Mouse (Mus musculus) forelimb bud, embryonic 11.5 days (tissue): ENCODE results near the gene Efemp2.
A peak's percentile ranks its signal among the peaks of the same experiment; 100 is the strongest.

Experiments
- DNase-seq: peaks from one replicate; pipeline ENCODE4 v3.0.0-alpha.2; 2012; ENCODE audit warnings: low read depth, low spot score

Efemp2 gene

DNA sequence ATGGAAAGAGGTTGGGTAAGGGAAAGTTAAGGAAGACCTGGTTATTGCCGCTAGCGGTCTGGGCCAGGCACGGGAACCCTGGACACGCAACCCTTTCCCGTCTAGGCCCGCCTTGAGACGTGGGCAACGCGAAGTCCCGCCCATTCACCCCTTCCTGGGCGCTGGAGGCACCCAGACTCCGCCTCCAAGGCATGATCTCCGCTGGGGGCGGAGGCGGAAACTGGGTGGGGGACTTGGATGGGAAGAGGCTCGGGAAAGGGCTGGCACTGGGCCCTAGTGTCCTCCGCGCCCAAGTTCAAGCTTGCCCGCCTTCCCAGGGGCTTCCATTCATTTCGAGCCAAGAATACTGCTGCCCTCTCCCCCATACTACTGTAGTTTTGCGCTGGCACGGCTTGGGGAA is at the start of gene Efemp2:
Efemp2 (plus strand) TSS at position 235 of the 400 bp plus-strand sequence.
- peak; percentile 65 for DNase-seq

DNA sequence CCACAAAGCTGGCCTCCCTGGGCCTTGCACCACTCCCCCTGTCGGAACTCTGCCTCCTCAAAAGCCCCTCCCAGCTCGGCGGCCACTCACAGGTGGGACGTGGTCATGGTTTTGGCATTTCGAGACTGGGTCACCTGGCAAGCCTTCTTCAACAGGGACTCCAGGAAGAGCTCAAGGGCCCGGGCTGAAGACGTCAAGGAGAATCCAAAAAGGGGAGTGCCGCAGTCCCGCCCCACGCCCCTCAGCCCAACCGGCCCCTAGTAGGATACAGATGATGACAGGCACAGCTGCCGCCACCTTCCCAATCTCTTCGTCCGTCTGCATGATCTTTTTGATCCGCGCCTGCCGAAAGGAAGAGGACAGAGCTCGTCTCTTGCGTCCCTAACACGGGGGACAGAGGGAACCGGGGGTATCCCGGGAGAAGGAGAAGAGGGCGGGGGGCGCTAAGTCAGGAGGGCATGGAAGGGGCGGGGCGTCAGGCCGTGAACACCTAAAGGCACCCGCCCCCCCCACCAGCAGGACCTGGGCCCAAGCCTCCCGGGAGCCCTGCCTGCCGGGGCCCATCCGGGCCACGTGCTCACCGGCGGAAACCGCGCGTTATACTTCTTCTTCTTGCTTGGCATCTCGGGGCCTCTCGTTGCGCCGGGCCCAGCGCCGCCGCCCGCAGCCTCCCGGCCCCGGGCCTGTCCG is 49.5 kb upstream of the Efemp2 start:
- peak; percentile 44 for DNase-seq

DNA sequence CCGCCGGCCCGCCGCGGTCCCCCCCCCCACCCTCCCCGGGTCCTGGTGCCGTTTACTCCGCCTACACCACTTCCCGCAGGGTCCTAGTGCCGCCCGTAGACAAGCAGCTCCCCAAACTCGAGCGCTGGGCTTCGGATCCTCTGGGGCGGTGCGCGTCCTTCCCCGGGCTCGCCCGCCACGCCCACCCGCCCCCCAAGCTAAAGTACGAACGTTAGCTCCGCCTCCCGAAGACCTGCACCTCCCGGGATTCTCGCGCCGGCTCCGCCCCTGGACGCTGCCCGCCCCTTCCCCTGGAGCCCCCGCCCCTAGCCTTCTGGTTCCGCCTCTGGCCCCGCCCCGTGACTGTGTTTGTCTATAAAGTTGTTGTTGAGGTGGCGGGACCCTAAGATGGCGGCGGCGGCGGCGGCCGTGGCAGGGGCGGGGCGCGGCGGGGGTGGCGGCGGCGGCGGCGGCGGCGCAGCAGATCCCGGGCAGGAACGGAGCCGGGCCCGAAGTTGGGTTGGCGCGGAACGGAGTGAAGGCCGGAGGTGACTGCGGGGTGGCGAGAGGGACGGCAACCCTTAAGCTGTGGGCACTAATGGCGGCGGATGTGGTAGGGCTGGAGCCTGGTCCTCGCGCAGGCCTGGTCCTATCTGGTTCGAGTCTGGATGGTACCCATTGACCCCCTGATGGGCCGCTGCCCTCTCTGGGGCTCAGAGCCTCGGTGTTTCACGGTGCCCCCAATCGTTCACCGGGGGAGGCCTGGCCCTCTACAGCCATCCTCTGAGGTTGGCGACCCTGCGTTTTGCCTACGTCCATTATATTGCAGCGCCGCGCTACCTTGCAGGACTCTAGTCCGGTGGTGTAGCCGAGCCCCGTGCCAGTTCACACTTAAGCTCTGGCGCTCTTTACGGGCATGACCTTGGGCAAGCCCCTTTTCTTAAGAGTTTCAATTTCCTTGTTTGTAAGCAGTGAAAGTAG is 48.7 kb upstream of the Efemp2 start, which contains the start of the genes Drap1 and AI837181:
Drap1 (minus strand) TSS at position 198 of the 960 bp plus-strand sequence.
AI837181 (plus strand) TSS at position 363 of the 960 bp plus-strand sequence.
- DNase-seq, result peak; percentile 98

DNA sequence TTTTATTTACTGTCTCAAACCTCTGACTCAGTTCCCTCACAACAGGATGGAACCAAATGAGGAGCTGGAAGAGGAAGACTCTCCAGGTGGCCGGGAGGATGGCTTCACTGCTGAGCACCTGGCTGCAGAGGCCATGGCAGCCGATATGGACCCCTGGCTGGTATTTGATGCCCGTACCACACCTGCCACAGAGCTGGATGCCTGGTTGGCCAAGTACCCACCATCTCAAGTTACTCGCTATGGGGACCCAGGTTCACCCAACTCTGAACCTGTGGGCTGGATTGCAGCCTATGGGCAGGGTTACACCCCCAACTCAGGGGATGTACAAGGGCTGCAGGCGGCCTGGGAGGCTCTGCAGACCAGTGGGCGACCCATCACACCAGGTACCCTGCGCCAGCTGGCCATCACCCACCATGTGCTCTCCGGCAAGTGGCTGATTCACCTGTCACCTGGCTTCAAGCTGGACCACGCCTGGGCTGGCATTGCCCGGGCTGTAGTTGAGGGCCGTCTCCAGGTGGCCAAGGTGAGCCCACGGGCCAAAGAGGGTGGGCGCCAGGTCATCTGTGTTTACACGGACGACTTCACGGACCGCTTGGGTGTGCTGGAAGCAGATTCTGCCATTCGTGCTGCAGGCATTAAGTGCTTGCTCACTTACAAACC is 47.7 kb upstream of the Efemp2 start:
- DNase-seq, result no peak

DNA sequence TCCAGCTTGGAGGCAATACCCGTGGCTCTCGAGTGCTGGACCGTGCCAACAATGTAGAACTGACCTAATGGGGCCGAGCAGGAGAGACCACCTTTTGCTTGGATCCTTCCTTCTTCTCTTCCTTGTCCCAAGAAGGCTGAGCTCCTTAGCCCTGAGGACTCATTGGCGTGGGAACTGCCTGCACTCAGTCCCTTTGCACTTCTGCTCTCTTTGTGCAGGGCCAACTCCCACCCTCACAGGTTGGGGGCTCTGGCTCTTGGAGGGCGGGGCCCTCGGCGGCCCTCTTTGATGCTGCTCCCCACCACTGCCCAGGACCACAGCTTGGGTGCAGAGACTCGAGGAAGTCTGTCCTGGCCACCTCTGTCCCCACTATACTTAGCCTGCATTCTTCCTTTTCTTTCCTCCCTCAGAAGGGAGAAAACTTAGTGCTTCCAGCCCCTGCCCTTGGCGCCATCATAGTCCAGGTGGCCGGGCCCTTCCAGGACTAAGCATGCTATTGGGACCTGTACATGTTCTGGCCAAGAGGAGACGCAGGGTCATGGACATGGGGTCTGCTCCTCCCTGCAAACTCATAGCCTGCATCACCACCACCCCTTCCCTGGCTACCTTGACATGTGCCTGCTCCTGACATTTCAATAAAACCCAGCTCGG is 47.0 kb upstream of the Efemp2 start:
- no peak for DNase-seq

DNA sequence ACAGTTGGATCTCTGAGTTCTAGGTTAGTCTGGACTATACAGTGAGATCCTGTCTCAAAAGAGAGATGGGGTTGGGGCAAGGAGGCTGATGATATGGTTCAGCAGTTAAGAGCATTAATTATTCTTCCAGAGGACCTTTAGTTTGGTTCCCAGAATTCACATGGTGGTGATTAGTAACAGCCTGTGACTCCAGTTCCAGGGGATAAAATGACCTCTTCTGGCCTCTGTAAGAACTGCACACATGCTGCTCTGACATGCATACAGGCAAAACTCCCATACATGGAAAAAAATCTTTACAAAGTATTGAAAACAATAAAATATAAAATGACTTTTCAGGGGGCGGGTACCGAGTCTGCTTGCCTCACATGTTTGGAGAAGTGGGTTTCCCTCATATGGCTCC is 45.7 kb upstream of the Efemp2 start:
- peak; percentile 49 for DNase-seq

DNA sequence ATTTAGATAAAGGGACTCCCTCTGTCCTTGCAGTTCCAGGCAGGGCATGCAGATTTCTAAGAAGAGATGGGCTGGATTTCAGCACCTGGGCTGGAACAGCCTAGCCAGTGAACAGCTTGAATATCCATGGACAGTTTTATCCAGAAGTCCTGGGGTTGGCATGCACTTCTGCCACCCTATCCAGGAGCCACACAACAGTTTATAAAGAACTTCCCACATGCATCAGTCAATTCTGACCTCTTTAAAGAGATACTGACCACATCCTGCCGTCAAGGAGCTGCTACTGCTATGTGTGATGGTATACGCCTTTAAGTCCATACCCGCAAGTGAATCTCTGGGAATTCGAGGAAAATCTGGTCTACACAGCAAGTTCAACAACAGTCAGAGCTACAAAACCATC is 44.5 kb upstream of the Efemp2 start:
- DNase-seq, result no peak

DNA sequence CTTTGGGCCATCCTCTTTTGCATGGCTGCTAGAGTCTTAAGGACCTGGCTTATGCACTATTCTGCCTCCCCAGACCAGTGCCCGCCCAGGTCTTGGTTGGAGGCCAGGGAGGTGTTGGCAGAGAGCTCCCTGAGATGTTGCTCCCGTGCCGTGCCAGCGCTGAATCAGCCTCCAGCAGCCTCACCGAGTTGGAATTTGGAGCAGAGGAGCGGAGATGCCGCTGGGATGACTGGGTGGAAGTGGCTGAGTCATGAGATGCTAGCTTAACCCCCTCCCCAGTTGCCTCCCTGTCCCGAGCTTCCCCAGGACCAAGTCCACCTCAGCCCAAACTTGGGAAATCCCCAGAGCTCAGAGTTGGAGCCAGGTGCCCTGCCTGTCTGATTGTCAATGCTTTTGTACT is 43.9 kb upstream of the Efemp2 start:
- DNase-seq, result no peak

DNA sequence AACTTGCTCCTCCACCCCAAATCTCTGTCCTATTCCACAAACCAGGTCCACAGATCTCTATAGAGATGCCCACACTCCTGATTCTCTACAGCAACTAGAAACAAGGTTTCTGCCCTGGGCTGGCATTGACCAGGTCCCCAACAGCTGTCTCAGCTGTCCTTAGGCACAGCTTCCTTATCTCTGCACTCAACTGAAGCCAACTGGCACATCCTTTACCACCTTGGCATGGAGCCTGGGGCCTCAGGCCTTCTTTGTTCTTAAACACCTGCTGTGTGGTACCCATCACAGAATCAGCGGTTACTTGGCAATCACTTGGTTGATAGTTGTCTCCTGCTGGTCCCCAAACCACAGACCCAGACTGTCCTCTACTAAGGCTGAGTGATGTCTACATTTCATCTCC is 43.3 kb upstream of the Efemp2 start:
- no peak for DNase-seq

DNA sequence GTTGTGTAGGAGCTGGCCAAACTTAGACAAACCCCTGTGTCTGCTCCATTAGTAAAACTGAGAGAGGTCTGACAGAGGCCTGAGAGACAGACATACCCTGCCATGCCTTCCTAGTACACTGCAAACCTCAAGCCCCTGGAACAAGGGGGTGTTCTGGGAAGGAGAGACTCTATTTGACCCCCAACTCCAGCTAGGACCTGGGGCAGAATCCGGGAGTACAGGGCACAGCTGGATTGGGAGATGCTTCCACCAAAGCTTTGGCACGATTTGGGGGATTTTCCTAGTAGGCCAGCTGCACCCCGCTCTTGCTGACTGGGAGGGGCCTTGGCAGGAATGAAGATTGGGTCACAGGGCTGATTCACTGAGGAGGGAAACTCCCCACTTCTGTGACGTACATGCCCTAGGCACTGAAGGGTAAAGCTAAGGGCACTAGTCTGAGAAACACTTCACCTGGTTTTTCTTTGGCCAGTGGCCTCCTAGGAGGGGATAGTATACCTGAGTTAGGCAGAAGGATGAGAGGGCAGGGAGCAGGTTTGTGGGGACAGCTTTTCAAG is 41.8 kb upstream of the Efemp2 start:
- DNase-seq, result no peak

DNA sequence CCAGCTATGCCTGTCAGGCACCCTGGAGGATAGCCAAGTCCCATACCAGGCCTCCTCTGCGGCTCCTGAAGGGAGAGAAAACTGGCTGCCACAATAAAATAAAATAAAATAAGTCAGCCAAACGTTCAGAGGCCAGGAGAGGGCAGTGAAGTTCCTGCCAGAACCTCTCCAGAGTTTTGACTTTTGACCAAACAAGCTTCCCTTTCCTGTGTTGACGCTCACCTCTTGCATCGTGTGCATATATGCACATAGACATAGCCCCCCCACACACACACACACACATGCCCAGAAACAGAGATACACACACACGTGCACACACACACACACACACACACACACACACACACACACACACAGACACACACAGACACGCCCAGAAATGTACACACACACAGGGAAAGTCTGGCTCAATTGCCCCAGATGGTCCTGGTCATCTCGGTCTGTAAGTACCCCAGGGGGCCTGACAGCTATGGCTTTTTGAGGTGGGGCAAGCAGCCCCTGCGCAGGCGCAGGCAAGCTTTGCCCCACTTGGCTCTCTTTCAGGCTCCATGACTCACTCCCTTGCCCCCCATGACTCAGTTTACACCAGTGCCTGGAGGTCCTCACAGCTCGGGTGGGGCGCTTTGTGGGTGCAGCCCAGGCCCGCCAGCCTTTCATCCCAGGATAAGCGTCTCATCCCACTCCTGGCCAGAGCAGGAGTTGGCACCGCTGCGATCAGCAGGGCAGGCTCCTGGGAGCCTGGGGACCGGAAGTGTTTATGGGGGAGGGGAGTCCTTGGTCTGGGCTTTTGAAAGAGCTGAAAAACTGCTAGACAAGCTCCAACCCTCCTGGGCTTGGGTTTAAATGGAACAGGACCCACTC is 40.5 kb upstream of the Efemp2 start:
- peak; percentile 42 for DNase-seq

DNA sequence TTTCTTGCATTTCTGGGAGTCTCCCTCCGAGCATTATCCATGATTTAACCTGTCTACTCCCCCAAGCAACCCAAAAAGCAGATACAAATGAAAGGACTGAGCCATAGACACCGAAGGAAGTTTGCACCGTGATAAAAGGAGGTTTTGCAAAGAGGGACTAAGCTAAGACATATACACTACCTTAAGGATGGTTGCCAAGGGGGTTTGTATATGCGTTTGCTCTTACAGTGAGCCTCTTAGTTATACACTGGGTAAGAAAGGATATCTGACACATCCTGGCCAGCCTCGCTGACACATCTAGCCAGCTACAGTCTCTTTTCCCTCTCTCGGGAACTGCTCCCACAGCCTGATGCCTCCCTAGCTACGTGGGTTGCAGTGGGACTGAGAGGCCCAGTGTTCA is 39.8 kb upstream of the Efemp2 start:
- DNase-seq, result no peak

DNA sequence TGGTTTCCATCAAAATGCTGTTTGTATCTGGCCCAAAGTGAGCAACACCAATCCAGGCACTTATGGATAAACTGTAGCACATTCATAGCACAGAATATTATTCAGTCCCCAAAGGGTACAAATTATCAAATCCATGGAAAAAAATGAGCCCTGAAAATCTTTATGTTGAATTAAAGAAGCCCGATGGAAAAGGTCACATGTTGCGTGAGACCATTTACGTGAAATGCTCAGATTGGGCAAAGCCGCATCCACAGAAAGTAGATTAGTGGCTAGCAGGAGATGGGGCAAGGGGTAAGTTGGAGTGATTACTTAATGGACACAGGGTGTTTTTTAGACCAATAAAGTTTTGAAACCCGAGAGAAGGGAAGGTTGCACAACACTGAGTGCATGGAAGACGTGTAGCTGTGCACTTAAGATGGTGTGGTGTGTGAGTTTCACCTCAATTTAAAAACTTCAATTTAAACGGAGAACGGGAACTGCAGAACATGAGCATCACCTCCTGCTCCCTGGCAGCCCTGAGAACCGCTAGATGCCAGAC is 29.3 kb upstream of the Efemp2 start:
- DNase-seq, result no peak

DNA sequence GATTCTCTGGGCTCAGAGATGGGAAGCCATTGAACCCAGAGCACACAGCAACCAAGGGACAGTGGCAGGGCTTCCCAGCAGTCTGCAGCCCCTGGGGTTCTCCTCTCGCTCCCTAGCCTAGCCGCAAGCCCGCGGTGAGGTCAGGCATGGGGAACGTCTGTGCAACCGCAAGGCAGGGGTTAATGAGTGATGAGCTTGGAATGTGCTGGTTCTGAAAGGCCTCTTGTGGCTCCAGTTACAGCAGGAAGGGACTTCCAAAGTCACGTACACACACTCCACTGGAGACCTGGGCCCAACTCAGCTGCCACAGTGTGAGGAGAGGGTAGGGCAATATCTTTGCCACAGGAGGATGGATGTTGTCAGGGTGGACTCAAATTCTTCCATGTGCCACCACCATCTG is 28.8 kb upstream of the Efemp2 start:
- no peak for DNase-seq

DNA sequence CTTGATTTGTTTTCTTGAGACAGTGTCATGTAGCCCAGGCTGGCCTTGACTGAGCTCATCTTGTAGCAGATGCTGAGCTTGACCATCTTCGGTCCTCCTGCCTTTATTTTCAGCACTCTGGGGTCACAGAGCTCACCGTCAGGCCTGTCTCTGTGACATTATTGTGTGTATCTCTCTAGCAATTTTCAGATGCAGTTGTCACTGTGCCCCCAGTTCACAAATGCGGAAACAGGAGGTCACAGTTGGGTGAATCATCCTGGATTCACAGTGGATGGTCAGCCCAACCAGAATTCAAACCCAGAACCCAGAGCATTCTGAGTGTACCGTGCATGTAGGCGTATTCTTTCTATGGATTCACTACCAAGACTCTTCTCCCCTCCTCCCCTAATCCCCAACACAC is 28.0 kb upstream of the Efemp2 start:
- no peak for DNase-seq

DNA sequence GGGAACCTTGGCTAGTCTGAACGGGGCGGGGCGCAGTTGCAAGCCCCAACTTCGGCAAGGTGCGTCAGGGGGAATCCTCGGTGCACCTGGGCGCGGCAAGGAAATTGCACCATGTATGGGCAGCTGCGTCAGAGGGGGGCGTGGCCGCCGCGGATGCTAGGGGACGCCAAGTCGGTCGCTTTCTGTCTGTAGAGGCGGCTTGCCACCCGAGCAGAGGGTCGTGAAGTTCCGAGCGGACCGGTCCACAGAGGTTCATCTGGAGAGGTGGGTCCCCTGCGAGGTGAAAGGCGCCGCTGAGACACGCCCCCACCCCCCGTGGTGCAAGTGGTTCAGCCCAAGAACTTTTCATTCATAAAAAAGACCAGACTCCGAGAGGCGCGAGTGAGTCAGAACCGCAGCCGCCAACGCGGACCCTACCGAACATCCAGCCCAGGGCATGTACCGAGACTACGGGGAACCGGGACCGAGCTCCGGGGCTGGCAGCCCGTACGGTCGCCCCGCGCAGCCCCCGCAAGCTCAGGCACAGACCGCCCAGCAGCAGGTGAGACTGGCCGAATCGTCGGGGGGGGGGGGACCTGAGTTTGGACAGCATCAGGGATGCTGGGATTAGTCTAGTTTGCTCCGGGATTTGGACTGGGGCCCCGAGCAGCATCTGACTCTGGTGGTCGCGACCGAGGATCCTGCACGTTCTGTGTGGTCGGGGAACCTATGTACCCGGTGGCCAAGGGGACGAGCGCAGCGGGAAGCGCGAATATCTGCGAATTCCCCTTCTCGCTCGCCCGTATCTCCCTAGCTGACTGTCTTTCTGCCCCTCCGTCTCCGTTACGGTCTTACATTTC is 26.0 kb upstream of the Efemp2 start, which contains the start of gene Fosl1:
Fosl1 (plus strand) TSS at position 33 of the 839 bp plus-strand sequence.
- peak; percentile 41 for DNase-seq

DNA sequence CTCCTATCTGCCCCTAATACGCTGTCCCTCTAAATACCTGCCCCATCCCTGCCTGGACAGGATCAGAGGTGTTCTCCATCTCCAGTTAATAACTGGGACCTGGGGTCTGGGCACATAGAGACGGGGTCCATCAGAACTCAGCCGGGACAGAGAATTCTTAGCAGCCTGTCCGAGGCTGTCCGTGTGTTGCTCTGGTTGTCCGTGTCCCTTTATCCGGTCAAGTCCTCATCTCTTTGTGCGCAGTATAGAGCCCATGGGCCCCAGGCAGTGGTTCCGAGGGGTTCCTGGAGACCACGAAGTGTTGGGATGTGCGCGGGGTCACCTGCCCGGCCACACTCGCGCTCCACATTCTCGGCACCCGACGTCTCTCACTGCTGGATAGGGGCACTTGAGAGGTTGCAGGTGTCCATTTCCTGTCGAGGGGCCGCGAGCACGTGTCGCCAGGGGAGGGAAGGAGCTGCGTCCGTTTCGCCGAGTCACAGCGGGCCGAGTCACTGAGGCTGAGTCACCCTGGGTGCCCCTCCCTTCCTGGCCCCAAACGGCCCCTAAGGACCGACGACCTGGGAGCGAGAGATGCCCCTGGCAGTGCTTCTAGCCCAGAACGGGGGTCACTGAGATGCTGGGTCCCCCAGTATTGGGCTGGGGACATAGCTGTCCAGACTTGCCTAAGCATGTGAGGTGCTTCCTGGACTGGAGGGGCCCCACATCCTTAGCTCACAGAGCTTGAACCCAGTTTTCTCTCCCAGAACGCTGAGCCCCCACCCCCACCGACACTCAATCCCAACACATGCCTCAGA is 25.2 kb upstream of the Efemp2 start:
- DNase-seq, result peak; percentile 12

DNA sequence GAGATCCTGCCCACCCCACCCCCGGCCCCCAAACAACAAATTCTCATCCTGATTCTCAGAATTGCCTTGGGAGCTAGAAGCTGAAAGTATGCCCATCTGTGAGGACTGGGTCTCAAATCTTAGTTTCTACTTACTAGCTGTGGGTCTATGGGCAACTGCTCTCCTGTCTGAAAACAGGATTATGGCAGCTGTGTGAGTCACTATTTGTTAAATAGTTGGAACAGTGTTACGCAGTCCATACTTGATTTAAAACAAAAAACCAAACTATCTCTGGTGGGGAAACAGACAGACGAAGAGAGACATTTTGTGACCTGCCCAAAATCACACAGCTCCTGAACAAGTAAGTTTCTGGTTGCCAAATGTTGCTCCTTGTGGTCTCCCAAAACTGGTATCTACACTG is 24.1 kb upstream of the Efemp2 start:
- no peak for DNase-seq
